Mouse (Mus musculus) MEL (cell line): ENCODE measurements around the gene Fam43a. TPM values are rescaled to one million over a fixed set of nuclear protein-coding genes. Genes with fewer than 3 reads are reported as not detected.

Experiments used
- DNase-seq: peaks from one replicate; pipeline ENCODE4 v3.0.0; 2011; ENCODE audit warnings: low read depth, low spot score
- H3K27ac ChIP-seq: 2 replicates; pipeline ENCODE4 v1.5.1; 2012; ENCODE audit warnings: low read depth, mild to moderate bottlenecking, control low read depth, low read length, moderate library complexity; ENCODE audit not compliant: control insufficient read depth
- H3K27me3 ChIP-seq, 2 experiments: fragments of 150-350 bp in 1 of 2; sonication (generic) in 1 of 2; 2 replicates each; pipeline ENCODE4 v1.6.1; 2012; ENCODE audit warnings: low read length in 2 of 2, mild to moderate bottlenecking in 2 of 2, improper control_type of control experiment in 1 of 2, moderate library complexity in 1 of 2; ENCODE audit not compliant: insufficient read depth in 2 of 2, control insufficient read depth in 1 of 2
- H3K36me3 ChIP-seq, 2 experiments: 2 replicates each; pipeline ENCODE4 v1.6.1; 2012 to 2014; ENCODE audit warnings: low read length in 2 of 2, improper control_type of control experiment in 1 of 2, inconsistent platforms in 1 of 2, mild to moderate bottlenecking in 1 of 2; ENCODE audit not compliant: insufficient read depth in 2 of 2, control insufficient read depth in 1 of 2
- H3K4me1 ChIP-seq, 2 experiments: fragments of 150-350 bp in 1 of 2; sonication (generic) in 1 of 2; 2 replicates each; pipeline ENCODE4 v1.6.1; 2012; ENCODE audit warnings: low read length in 2 of 2, improper control_type of control experiment in 1 of 2, mild to moderate bottlenecking in 1 of 2; ENCODE audit not compliant: insufficient read depth in 2 of 2, control insufficient read depth in 1 of 2
- H3K4me3 ChIP-seq, 2 experiments: fragments of 150-350 bp in 1 of 2; sonication (generic) in 1 of 2; 2 replicates each; pipeline ENCODE4 v1.5.1; 2012; ENCODE audit warnings: low read depth in 2 of 2, low read length in 2 of 2, mild to moderate bottlenecking in 2 of 2, moderate library complexity in 2 of 2, control low read depth in 1 of 2, improper control_type of control experiment in 1 of 2; ENCODE audit not compliant: control insufficient read depth in 1 of 2, insufficient read depth in 1 of 2
- H3K79me2 ChIP-seq: 2 replicates; pipeline ENCODE4 v1.6.1; 2012; ENCODE audit warnings: mild to moderate bottlenecking, low read length, moderate library complexity; ENCODE audit not compliant: control insufficient read depth, poor library complexity, insufficient read depth
- H3K9ac ChIP-seq: 2 replicates; pipeline ENCODE4 v1.6.1; 2012; ENCODE audit warnings: low read depth, mild to moderate bottlenecking, control low read depth, low read length, moderate library complexity; ENCODE audit not compliant: control insufficient read depth, poor library complexity, severe bottlenecking
- H3K9me3 ChIP-seq: fragments of 150-350 bp; sonication (generic); replicated peaks from 2 replicates; pipeline ENCODE4 v1.6.1; 2012; ENCODE audit warnings: mild to moderate bottlenecking, low read length, improper control_type of control experiment, moderate library complexity; ENCODE audit not compliant: insufficient read depth
- CHD1 ChIP-seq: IDR thresholded peaks from 2 replicates; pipeline ENCODE4 v1.6.1; 2012; ENCODE audit warnings: low read depth, mild to moderate bottlenecking, inconsistent platforms, low read length, improper control_type of control experiment
- E2F4 ChIP-seq: IDR thresholded peaks from 2 replicates; pipeline ENCODE4 v1.6.1; 2011; ENCODE audit warnings: low read depth, low read length, improper control_type of control experiment, borderline replicate concordance
- ELF1 ChIP-seq: IDR thresholded peaks from 2 replicates; pipeline ENCODE4 v1.6.1; 2014; ENCODE audit warnings: low read depth, mild to moderate bottlenecking, inconsistent platforms, low read length, improper control_type of control experiment, moderate library complexity
- EP300 ChIP-seq, 2 experiments: IDR thresholded peaks; 2 replicates each; pipeline ENCODE4 v1.6.1; 2011; ENCODE audit warnings: improper control_type of control experiment in 2 of 2, low read length in 2 of 2, low read depth in 1 of 2, mild to moderate bottlenecking in 1 of 2
- ETS1 ChIP-seq: IDR thresholded peaks from 2 replicates; pipeline ENCODE4 v1.6.1; 2012; ENCODE audit warnings: low read depth, mild to moderate bottlenecking, inconsistent platforms, low read length, improper control_type of control experiment, moderate library complexity
- GATA1 ChIP-seq: IDR thresholded peaks from 2 replicates; pipeline ENCODE4 v1.6.1; 2011; ENCODE audit warnings: low read depth, low read length, improper control_type of control experiment
- HCFC1 ChIP-seq: IDR thresholded peaks from 2 replicates; pipeline ENCODE4 v1.6.1; 2012; ENCODE audit warnings: low read depth, mild to moderate bottlenecking, inconsistent platforms, low read length, improper control_type of control experiment, moderate library complexity
- JUND ChIP-seq: IDR thresholded peaks from 2 replicates; pipeline ENCODE4 v1.6.1; 2011; ENCODE audit warnings: low read depth, mild to moderate bottlenecking, improper control_type of control experiment, low read length
- MAFK ChIP-seq: IDR thresholded peaks from 2 replicates; pipeline ENCODE4 v1.6.1; 2011; ENCODE audit warnings: low read depth, mild to moderate bottlenecking, low read length, improper control_type of control experiment, borderline replicate concordance
- MAZ ChIP-seq: IDR thresholded peaks from 2 replicates; pipeline ENCODE4 v1.6.1; 2012; ENCODE audit warnings: low read depth, mild to moderate bottlenecking, inconsistent platforms, low read length, improper control_type of control experiment
- MEF2A ChIP-seq: IDR thresholded peaks from 2 replicates; pipeline ENCODE4 v1.6.1; 2014; ENCODE audit warnings: low read depth, mild to moderate bottlenecking, inconsistent platforms, low read length, improper control_type of control experiment; ENCODE audit not compliant: poor library complexity, insufficient replicate concordance, severe bottlenecking; ENCODE audit errors: extremely low read depth
- MYB ChIP-seq: IDR thresholded peaks from 2 replicates; pipeline ENCODE4 v1.6.1; 2011; ENCODE audit warnings: mild to moderate bottlenecking, low read depth, low read length, improper control_type of control experiment
- MYC ChIP-seq: IDR thresholded peaks from 2 replicates; pipeline ENCODE4 v1.6.1; 2011; ENCODE audit warnings: low read depth, mild to moderate bottlenecking, low read length, improper control_type of control experiment, moderate library complexity
- NRF1 ChIP-seq: IDR thresholded peaks from 2 replicates; pipeline ENCODE4 v1.6.1; 2014; ENCODE audit warnings: low read depth, mild to moderate bottlenecking, inconsistent platforms, low read length, improper control_type of control experiment, moderate library complexity; ENCODE audit not compliant: poor library complexity, insufficient read depth, severe bottlenecking
- POLR2A ChIP-seq, 2 experiments: IDR thresholded peaks; 2 replicates each; pipeline ENCODE4 v1.6.1; 2011 to 2012; ENCODE audit warnings: low read length in 2 of 2, mild to moderate bottlenecking in 2 of 2, control low read depth in 1 of 2, improper control_type of control experiment in 1 of 2, low read depth in 1 of 2, moderate library complexity in 1 of 2; ENCODE audit not compliant: control insufficient read depth in 1 of 2, insufficient read depth in 1 of 2, poor library complexity in 1 of 2
- POLR2AphosphoS5 ChIP-seq: IDR thresholded peaks from 2 replicates; pipeline ENCODE4 v1.6.1; 2012; ENCODE audit warnings: low read depth, borderline replicate concordance, mild to moderate bottlenecking, inconsistent platforms, low read length, moderate library complexity, mixed read lengths
- RAD21 ChIP-seq: IDR thresholded peaks from 2 replicates; pipeline ENCODE4 v1.6.1; 2011; ENCODE audit warnings: mild to moderate bottlenecking, low read depth, low read length, improper control_type of control experiment
- RCOR1 ChIP-seq: IDR thresholded peaks from 2 replicates; pipeline ENCODE4 v1.6.1; 2012; ENCODE audit warnings: low read depth, mild to moderate bottlenecking, inconsistent platforms, low read length, improper control_type of control experiment
- TBP ChIP-seq: IDR thresholded peaks from 2 replicates; pipeline ENCODE4 v1.8.0; 2011; ENCODE audit warnings: low read depth, low read length, improper control_type of control experiment
- UBTF ChIP-seq: IDR thresholded peaks from 2 replicates; pipeline ENCODE4 v1.6.1; 2012; ENCODE audit warnings: low read depth, mild to moderate bottlenecking, inconsistent platforms, low read length, improper control_type of control experiment, moderate library complexity, borderline replicate concordance; ENCODE audit not compliant: insufficient read depth
- USF2 ChIP-seq, 2 experiments: IDR thresholded peaks; 2 replicates each; pipeline ENCODE4 v1.6.1; 2011 to 2012; ENCODE audit warnings: improper control_type of control experiment in 2 of 2, low read length in 2 of 2, borderline replicate concordance in 1 of 2, inconsistent platforms in 1 of 2, low read depth in 1 of 2, mild to moderate bottlenecking in 1 of 2; ENCODE audit not compliant: insufficient read depth in 1 of 2
- ZKSCAN1 ChIP-seq: IDR thresholded peaks from 2 replicates; pipeline ENCODE4 v1.6.1; 2012; ENCODE audit warnings: low read depth, mild to moderate bottlenecking, inconsistent platforms, low read length, improper control_type of control experiment, moderate library complexity
- ZNF384 ChIP-seq: IDR thresholded peaks from 2 replicates; pipeline ENCODE4 v1.6.1; 2012; ENCODE audit warnings: low read depth, mild to moderate bottlenecking, inconsistent platforms, low read length, improper control_type of control experiment
- polyA plus RNA-seq, 2 experiments: library from polyadenylated mRNA; stranded (reverse) in 1 of 2; unstranded in 1 of 2; fragments of >175 nt in 1 of 2; fragments of >200 nt in 1 of 2; gene quantifications; 2 replicates each; pipeline versions ENCODE4 v1.2.1 to v1.2.4; 2012; ENCODE audit warnings: low replicate concordance in 2 of 2, low read depth in 1 of 2; ENCODE audit not compliant: insufficient read length in 2 of 2, insufficient read depth in 1 of 2, missing spikeins in 1 of 2
- total RNA-seq: library from RNA; depleted of rRNA; stranded (reverse); fragments of 300-350 nt; gene quantifications from 2 replicates; pipeline ENCODE4 v1.2.3, GENCODE M21; 2012

Fam43a gene
- total and polyA plus RNA-seq, 3 experiments: 0.08 to 0.68 TPM; not detected in 1

DNA sequence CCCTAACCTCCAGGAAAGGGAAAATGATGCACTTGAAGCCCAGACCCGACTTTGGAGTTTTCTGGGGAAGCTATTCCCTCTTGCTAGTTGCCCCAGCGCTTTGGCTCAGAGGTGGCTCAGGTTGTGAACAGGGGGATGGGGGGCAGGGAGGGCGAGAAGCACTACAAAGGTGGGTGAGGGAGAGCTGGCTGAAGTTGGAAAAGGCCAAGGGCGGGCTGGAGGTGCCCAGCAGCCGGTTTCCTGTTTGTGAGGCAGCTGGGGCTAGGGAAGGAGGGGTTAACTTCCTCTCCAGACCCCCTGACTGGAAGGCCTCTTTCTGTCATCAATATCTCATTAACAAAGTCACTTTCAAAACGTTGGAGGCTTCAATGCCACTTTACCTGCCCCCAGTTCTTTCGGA is 2.4 kb downstream of the Fam43a start:
- H3K4me3 ChIP-seq: no peak overlapping the region
- no peak for TF ChIP-seq UBTF
- no peak for TF ChIP-seq EP300 (IDR thresholded peaks at IDR 0.05; ENCODE audit: low read depth in 1 of 2, low read length in 2 of 2)
- TF ChIP-seq E2F4: no peak
- no peak for TF ChIP-seq MEF2A
- TF ChIP-seq, all 39 proteins: peak for 0
- Histone ChIP-seq H3K79me2 (no peaks in the 10 kb centered on the region; the same call in 1 of the 2 replicates), H3K9ac (no peak overlapping the region), H3K9me3 (no peaks in the 10 kb centered on the region), H3K27ac (no peak overlapping the region), H3K27me3 (peaks cover 6 to 14% of the 10 kb centered on the region in 2 experiments; a peak in 3 of 4 replicates), H3K4me1 (no peaks in the 10 kb centered on the region; a peak in 1 of 4 replicates), H3K36me3 (0 out of 4 replicates have a peak, but pooled peaks cover 0 to 2% of the 10 kb centered on the region in 2 experiments)
- no peak for DNase-seq

DNA sequence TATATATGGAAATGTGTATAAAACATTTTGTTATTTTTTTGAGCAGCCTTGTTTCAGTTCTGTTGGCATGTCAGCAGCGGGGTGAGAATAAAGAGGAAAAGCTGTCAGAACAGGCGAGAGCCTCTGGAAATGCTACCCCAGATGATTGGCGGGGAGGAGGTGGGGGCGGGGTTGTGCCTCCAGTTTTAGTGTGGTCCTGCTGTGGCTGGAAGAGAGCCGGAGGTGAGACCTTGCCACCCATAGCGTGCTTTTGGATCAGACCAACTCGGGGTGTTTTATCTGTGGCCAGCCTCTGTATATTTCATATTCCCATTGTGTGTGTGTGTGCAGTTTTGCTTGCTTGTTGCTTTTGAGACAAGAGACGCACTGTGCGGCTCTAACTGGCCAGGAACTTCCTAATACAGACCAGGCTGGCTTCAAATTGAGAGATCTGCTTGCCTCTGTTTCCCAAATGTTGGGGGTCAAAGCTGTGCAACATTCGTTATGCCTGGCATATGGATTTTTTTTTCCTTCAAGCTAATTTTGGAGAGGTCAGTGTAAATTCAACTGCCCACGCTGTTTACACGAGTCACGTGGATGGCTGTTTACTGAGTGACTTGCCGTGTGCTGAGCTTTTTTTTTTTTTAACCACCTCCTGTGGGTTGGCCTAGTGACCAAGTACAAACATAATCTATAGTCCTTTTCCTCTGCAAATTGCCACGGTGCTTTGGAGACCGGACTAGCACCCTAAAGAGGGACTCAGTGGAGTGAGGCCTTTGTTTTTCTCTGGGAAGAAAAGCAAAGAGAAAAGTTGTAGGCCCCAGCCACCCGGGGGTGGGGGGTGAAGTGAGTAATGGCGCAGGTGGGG is 3.4 kb downstream of the Fam43a start:
- H3K79me2 ChIP-seq: no peaks in the 10 kb centered on the region; the same call in 1 of the 2 replicates

DNA sequence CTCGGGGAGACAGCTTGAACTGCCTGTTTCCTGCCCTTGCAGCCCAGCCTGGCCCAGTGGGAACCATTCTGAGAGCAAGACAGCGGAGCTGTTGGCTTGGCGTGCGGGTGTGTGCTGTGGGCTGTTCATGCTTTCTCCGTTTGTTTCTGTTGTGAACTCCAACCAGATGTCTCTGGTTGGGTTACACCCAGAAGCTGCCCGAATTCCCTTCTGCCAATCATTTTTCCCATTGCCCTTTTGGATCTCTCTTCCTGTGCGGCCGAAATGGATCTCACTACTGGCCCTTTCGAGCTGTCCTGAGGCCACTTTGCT is 4.0 kb downstream of the Fam43a start:
- H3K27ac ChIP-seq: no peak overlapping the region
- H3K4me1 ChIP-seq: no peaks in the 10 kb centered on the region
- no peaks in the 10 kb centered on the region; the same call in 1 of the 2 replicates for H3K79me2 ChIP-seq
- no peak overlapping the region for H3K4me3 ChIP-seq
- H3K27me3 ChIP-seq: peaks cover 6 to 14% of the 10 kb centered on the region in 2 experiments; a peak in 3 of 4 replicates
- no peak overlapping the region for H3K9ac ChIP-seq
- no peak for DNase-seq
- no peaks in the 10 kb centered on the region for H3K36me3 ChIP-seq
- TF ChIP-seq JUND (no peak), POLR2A (IDR thresholded peaks at IDR 0.05; ENCODE audit: control insufficient read depth in 1 of 2, insufficient read depth in 1 of 2, low read depth in 1 of 2, low read length in 2 of 2, poor library complexity in 1 of 2) (no peak), NRF1 (no peak), ELF1 (no peak), MAZ (no peak), ZKSCAN1 (no peak), MEF2A (no peak), RCOR1 (no peak), UBTF (no peak), GATA1 (no peak), TBP (no peak), MAFK (no peak), USF2 (IDR thresholded peaks at IDR 0.05; ENCODE audit: borderline replicate concordance in 1 of 2, insufficient read depth in 1 of 2, low read depth in 1 of 2, low read length in 2 of 2) (no peak), POLR2AphosphoS5 (no peak), ETS1 (no peak), MYB (no peak), ZNF384 (no peak), EP300 (IDR thresholded peaks at IDR 0.05; ENCODE audit: low read depth in 1 of 2, low read length in 2 of 2) (no peak), CHD1 (no peak), MYC (no peak)
- no peaks in the 10 kb centered on the region for H3K9me3 ChIP-seq

More for the DNA sequence above, 3.4 kb downstream of the Fam43a start:
- Histone ChIP-seq H3K4me3 (no peak overlapping the region), H3K27ac (no peak overlapping the region), H3K9ac (no peak overlapping the region), H3K4me1 (no peaks in the 10 kb centered on the region), H3K9me3 (no peaks in the 10 kb centered on the region), H3K36me3 (no peaks in the 10 kb centered on the region), H3K27me3 (peaks cover 6 to 14% of the 10 kb centered on the region in 2 experiments; a peak in 3 of 4 replicates)
- no peak for DNase-seq
- no peak for TF ChIP-seq HCFC1
- no peak for TF ChIP-seq GATA1
- no peak for TF ChIP-seq MYC
- no peak for TF ChIP-seq RAD21
